In the genomic region with DNA sequence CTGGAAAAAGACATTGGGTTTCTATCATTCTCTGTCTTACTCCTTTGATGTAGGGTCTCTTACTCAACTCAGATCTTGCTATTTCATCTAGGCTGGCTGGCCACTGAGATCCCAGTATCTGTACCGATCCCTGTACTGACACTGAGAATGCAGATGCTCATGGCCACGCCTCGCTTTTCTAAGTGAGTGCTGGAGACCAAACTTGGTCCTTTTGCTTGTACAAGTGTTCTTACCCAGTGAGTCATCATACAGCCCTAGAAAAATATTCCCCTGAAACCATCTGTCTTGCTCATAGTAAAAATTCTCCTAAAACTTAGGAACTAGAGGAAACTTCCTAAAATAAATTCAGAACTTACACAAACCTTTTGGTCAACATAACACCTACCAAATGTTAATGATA, we compare ENCODE assay signal across 21 mouse cellular contexts.
"Had no signal": no experiment of that assay in that cellular context is flagged by ENCODE, and none has a peak within 500 bp of the region (broad histone marks: within the 10 kb centered on the region; RNA-seq: fewer than 3 reads in every experiment).

No protein-coding gene starts in this region.

- DNase-seq: liver, postnatal 0 days; lung, adult 2 months; lung, postnatal 14 days; lung, postnatal 36 days; retina, postnatal 1 day; right cerebral cortex, postnatal 14 days; right cerebral cortex, postnatal 4 days; spleen, adult 18-20 months; thymus, adult 18-20 months; thymus, postnatal 14 days; thymus, postnatal 36 days had no signal

- H3K4me1 ChIP-seq: lung, embryonic 15.5 days; megakaryocyte, embryonic 14.5 days; midbrain, embryonic 15.5 days; neural tube, embryonic 13.5 days; neural tube, embryonic 15.5 days had no signal

- H3K4me2 ChIP-seq: lung, embryonic 15.5 days; midbrain, embryonic 11.5 days; midbrain, embryonic 13.5 days; midbrain, embryonic 15.5 days; neural tube, embryonic 13.5 days; neural tube, embryonic 15.5 days had no signal

- H3K4me3 ChIP-seq: lung, embryonic 15.5 days; megakaryocyte, embryonic 14.5 days; midbrain, embryonic 13.5 days; midbrain, embryonic 15.5 days; myocyte; neural tube, embryonic 13.5 days; neural tube, embryonic 15.5 days had no signal

- ATAC-seq: liver, postnatal 0 days; lung, postnatal 0 days; midbrain, embryonic 13.5 days; midbrain, embryonic 15.5 days had no signal

- H3K9me3 ChIP-seq: lung, embryonic 15.5 days; midbrain, embryonic 13.5 days; midbrain, embryonic 15.5 days; neural tube, embryonic 13.5 days; neural tube, embryonic 15.5 days had no signal

- H3K27me3 ChIP-seq: lung, embryonic 15.5 days; megakaryocyte, embryonic 14.5 days; midbrain, embryonic 13.5 days; midbrain, embryonic 15.5 days; neural tube, embryonic 13.5 days; neural tube, embryonic 15.5 days had no signal

- H3K36me3 ChIP-seq: lung, embryonic 15.5 days; midbrain, embryonic 13.5 days; midbrain, embryonic 15.5 days; neural tube, embryonic 13.5 days; neural tube, embryonic 15.5 days had no signal

- H3K27ac ChIP-seq: lung, embryonic 15.5 days; macrophage; midbrain, embryonic 13.5 days; midbrain, embryonic 15.5 days; neural tube, embryonic 13.5 days; neural tube, embryonic 15.5 days had no signal

- H3K9ac ChIP-seq: liver, postnatal 0 days; lung, embryonic 15.5 days; midbrain, embryonic 13.5 days; midbrain, embryonic 15.5 days; neural tube, embryonic 13.5 days; neural tube, embryonic 15.5 days had no signal
